ENCODE assay signal across 19 mouse cellular contexts in the genomic region with DNA sequence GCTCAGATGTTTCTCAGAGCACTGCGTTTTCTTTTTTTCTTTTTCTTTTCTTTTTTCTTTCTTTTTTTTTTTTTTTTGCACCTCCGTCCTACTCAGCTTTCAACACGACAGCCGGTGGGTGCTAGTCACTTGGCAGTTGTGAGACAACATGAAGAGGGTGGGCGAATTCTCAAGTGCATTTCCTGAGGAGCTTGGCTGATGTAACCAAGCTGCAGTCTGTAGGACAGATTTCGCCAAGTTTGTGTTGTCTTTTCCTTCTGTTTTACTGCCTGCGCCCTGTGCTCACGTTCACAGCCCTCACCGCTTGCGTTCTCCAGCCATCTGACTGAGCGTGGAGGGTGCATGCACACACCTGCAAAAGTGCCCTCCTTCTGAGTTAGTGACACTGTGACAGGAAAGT. TPM values are rescaled to one million over a fixed set of nuclear protein-coding genes. Genes with fewer than 3 reads are reported as not detected.
DNase-seq lines count a peak whose midpoint lies in the region; ATAC-seq and TF ChIP-seq lines count a peak whose summit lies in the region.
"Had no signal": no experiment of that assay in that cellular context is flagged by ENCODE, and none has a peak within 500 bp of the region (broad histone marks: within the 10 kb centered on the region; RNA-seq: fewer than 3 reads in every experiment).

No protein-coding gene starts in this region.

- DNase-seq in layer of hippocampus, adult 2 months (ENCODE audit: low spot score in 2 of 2): peak; percentile 53 to 81
- no peak for DNase-seq in layer of hippocampus, adult 9-10 months (ENCODE audit: low spot score)
- DNase-seq in frontal cortex, postnatal 10 days (ENCODE audit: low spot score in 2 of 2): peak; percentile 49 to 79
- peak; percentile 79 to 92 for DNase-seq in left cerebral cortex, postnatal 14 days (ENCODE audit: low spot score in 2 of 2)
- no peak for DNase-seq in spleen, postnatal 14 days (ENCODE audit: low spot score in 2 of 2)
- DNase-seq in adrenal gland, postnatal 14 days: no peak
- DNase-seq: cerebellum, adult 2 months; gastrocnemius, adult 2 months; heart, adult 2 months; liver; lung, embryonic 14.5 days had no signal

- TF ChIP-seq CTCF in layer of hippocampus, adult 2 months (conservative IDR thresholded peaks at IDR 0.05): no peak

- intact Hi-C loops in left cerebral cortex, postnatal 14 days (cut with DNase I): no loop called here

- no peak for ATAC-seq in megakaryocyte progenitor cell, adult 5-6 weeks (replicated peaks; ENCODE audit: poor library complexity)
- ATAC-seq: intestine, embryonic 15.5 days; midbrain, embryonic 15.5 days had no signal

- no peak overlapping the region for H3K27ac ChIP-seq in layer of hippocampus, adult 2 months
- H3K27ac ChIP-seq: embryonic facial prominence, embryonic 15.5 days; gastrocnemius, adult 2 months; heart, adult 2 months; hindbrain, embryonic 13.5 days; intestine, embryonic 15.5 days; kidney, embryonic 15.5 days; midbrain, embryonic 15.5 days; stomach, embryonic 15.5 days had no signal

- H3K4me3 ChIP-seq in layer of hippocampus, adult 2 months: no peak overlapping the region
- H3K4me3 ChIP-seq: embryonic facial prominence, embryonic 15.5 days; gastrocnemius, adult 2 months; heart, adult 2 months; hindbrain, embryonic 13.5 days; intestine, embryonic 15.5 days; kidney, embryonic 15.5 days; midbrain, embryonic 15.5 days; stomach, embryonic 15.5 days had no signal

RNA-seq across cellular contexts. Expression of a gene that starts 5.3 kb away (rescaled TPM):
- 10 to 100 TPM; 16.6 to 17.3 TPM for total RNA-seq in layer of hippocampus, adult 2 months (2021)
- total RNA-seq in left cerebral cortex, postnatal 14 days (2021): 10 to 100 TPM; 11.8 to 15.6 TPM
- total RNA-seq in adrenal gland, postnatal 14 days (2021): 0.37 and 0.56 TPM in 2 replicates
- total RNA-seq in megakaryocyte progenitor cell, adult 5-6 weeks (2015): not detected in 2 replicates
- not detected in 2 replicates for total RNA-seq in megakaryocyte progenitor cell, adult 5-6 weeks (2017)
- total RNA-seq: gastrocnemius, adult 2 months; megakaryocyte, adult 5-6 weeks had no signal

Comparison
In these comparisons a context has a peak if more than half of its experiments do, and no peak if none do; other contexts are left out.
1. DNase-seq: peak in layer of hippocampus, adult 2 months (2 of 2), frontal cortex, postnatal 10 days (2 of 2) and left cerebral cortex, postnatal 14 days (2 of 2); none in layer of hippocampus, adult 9-10 months (single experiment), spleen, postnatal 14 days (0 of 2) and adrenal gland, postnatal 14 days (single experiment).